Mouse (Mus musculus) embryonic facial prominence, embryonic 10.5 days (tissue): ENCODE results near the gene Muc1. TPM values are rescaled to one million over a fixed set of nuclear protein-coding genes. Genes with fewer than 3 reads are reported as not detected.

ENCODE experiments used
- DNase-seq: peaks from one replicate; pipeline ENCODE4 v3.0.0-alpha.2; 2017; ENCODE audit warnings: low spot score
- H3K27ac ChIP-seq: fragments of 300-500 bp; sonication (generic); replicated peaks from 2 replicates; pipeline ENCODE4 v1.5.1; 2016; ENCODE audit warnings: mild to moderate bottlenecking
- H3K27me3 ChIP-seq: fragments of 300-500 bp; sonication (generic); replicated peaks from 2 replicates; pipeline ENCODE4 v1.6.1; 2016; ENCODE audit warnings: low read depth, mild to moderate bottlenecking; ENCODE audit not compliant: poor library complexity, severe bottlenecking
- H3K36me3 ChIP-seq: fragments of 300-500 bp; sonication (generic); replicated peaks from 2 replicates; pipeline ENCODE4 v1.6.1; 2016; ENCODE audit warnings: mild to moderate bottlenecking, moderate library complexity
- H3K4me1 ChIP-seq: fragments of 300-500 bp; sonication (generic); 2 replicates; pipeline ENCODE4 v1.6.1; 2016
- H3K4me3 ChIP-seq: fragments of 300-500 bp; sonication (generic); 2 replicates; pipeline ENCODE4 v1.5.1; 2016; ENCODE audit warnings: mild to moderate bottlenecking, moderate library complexity
- H3K9me3 ChIP-seq: fragments of 300-500 bp; sonication (generic); 2 replicates; pipeline ENCODE4 v1.6.1; 2016; ENCODE audit warnings: mild to moderate bottlenecking
- WGBS: fragments of 180-500 bp; shearing (Covaris S2); methylation state at CpG from one replicate; pipeline ENCODE4 v1.1.7; 2016; 5-methylcytosine and 5-hydroxymethylcytosine counted together
- polyA plus RNA-seq: library from polyadenylated mRNA; unstranded; fragments of >200 nt; fragmentation: Nextera tagmentation; extraction: Ambion mirVana; gene quantifications from 2 replicates; pipeline ENCODE4 v1.2.1, GENCODE M21; 2016

Gene Muc1
- polyA plus RNA-seq, 1 experiment from 2014 or later, result 0.81 TPM

DNA sequence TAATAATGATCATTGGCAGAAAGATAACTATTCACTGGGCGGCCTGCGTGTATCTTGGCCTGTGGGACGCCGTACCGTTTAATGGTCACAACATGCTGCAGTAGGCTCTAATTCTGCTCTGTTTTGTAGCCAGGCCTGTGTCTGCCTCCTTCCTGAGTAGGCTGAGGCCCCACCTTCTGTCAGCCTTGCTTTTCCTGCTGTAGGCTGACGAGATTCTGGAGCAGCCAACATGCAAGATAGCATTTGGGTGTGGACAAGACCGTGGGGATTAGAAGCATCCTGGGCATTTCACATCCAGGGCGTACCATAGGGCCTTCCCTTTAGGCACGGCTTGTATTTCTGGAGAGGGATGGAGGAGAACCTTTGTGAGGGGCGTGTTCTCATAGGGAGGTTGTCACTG, 33.6 kb downstream of the Muc1 start:
- peaks cover 18% of the 10 kb centered on the region for H3K4me1 ChIP-seq
- 73% methylated on average over 10 of the region's 10 CpGs for WGBS
- no peaks in the 10 kb centered on the region for H3K36me3 ChIP-seq
- no peak overlapping the region; the same call in 1 of the 2 replicates for H3K27ac ChIP-seq
- peaks cover 17% of the 10 kb centered on the region; the same call in 1 of the 2 replicates for H3K27me3 ChIP-seq
- no peak for DNase-seq
- H3K9me3 ChIP-seq, result no peaks in the 10 kb centered on the region
- H3K4me3 ChIP-seq, result no peak overlapping the region

GRCm38 (mm10) chr3:89266439-89266893, 37.6 kb downstream of the Muc1 start:
- WGBS, result under 1% methylated on average over 20 of the region's 20 CpGs
- Histone ChIP-seq H3K9me3 (no peaks in the 10 kb centered on the region), H3K4me1 (peaks cover 54% of the 10 kb centered on the region), H3K27ac (peak overlapping the region; percentile 89), H3K27me3 (peaks cover 14% of the 10 kb centered on the region; the same call in 1 of the 2 replicates), H3K4me3 (peak overlapping the region; percentile 84), H3K36me3 (peaks cover 4% of the 10 kb centered on the region; the same call in 1 of the 2 replicates)
- peak; percentile 84 for DNase-seq

GRCm38 (mm10) chr3:89268916-89269315, 40.1 kb downstream of the Muc1 start:
- WGBS, result 44% methylated on average over 8 of the region's 8 CpGs

GRCm38 (mm10) chr3:89270051-89270755, 41.3 kb downstream of the Muc1 start, which contains the start of gene Slc50a1:
Gene Slc50a1 (minus strand): TSS chr3:89270570.
- Histone ChIP-seq H3K4me3 (peak within 1 kb of the TSS; percentile 65), H3K36me3 (peaks cover 20% of the 10 kb centered on the region), H3K9me3 (no peaks in the 10 kb centered on the region), H3K27ac (peak within 1 kb of the TSS; percentile 83), H3K27me3 (peaks cover 23% of the 10 kb centered on the region), H3K4me1 (peaks cover 53% of the 10 kb centered on the region)
- WGBS, result 6% methylated on average over 39 of the region's 39 CpGs
- DNase-seq, result peak; percentile 82

More at GRCm38 (mm10) chr3:89268916-89269315, 40.1 kb downstream of the Muc1 start:
- no peak for DNase-seq
- peaks cover 23% of the 10 kb centered on the region for H3K27me3 ChIP-seq
- peaks cover 53% of the 10 kb centered on the region for H3K4me1 ChIP-seq
- no peak overlapping the region for H3K27ac ChIP-seq
- no peaks in the 10 kb centered on the region for H3K9me3 ChIP-seq
- peak overlapping the region; percentile 65 for H3K4me3 ChIP-seq
- H3K36me3 ChIP-seq, result peaks cover 15% of the 10 kb centered on the region

- DNase-seq, result no peak
- Histone ChIP-seq H3K9me3 (no peaks in the 10 kb centered on the region), H3K36me3 (peaks cover 27% of the 10 kb centered on the region), H3K27ac (peak overlapping the region; percentile 83), H3K4me1 (peaks cover 55% of the 10 kb centered on the region), H3K27me3 (peaks cover 29% of the 10 kb centered on the region), H3K4me3 (peak overlapping the region; percentile 65)
- 75% methylated on average over 6 of the region's 6 CpGs for WGBS
These were observed 42.0 kb downstream of the Muc1 start for GRCm38 (mm10) chr3:89270891-89271290.

DNA sequence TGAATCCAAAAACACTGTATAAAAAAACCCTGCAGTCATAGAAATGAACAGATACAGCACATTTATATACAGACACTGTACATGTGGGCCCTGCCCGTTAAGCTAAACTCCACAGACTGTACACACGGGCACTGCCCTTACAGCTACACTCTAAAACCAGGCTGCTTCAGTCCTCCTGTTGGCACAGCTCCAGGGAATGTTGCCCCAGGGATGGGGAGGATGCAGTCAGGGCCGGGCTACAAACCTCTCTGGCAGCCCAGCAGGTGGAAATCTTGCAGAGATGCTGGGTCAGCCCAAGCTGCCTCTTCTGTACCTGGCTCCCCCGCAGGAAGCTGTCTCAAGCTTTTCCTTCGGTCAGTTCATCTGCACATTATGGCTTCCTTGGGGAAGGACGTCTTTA, 42.9 kb downstream of the Muc1 start:
- Histone ChIP-seq H3K4me3 (no peak overlapping the region), H3K27me3 (peaks cover 38% of the 10 kb centered on the region), H3K27ac (no peak overlapping the region), H3K4me1 (peaks cover 57% of the 10 kb centered on the region), H3K9me3 (no peaks in the 10 kb centered on the region), H3K36me3 (peaks cover 31% of the 10 kb centered on the region)
- 69% methylated on average over 6 of the region's 6 CpGs for WGBS
- DNase-seq, result no peak

- Histone ChIP-seq H3K27me3 (peaks cover 67% of the 10 kb centered on the region), H3K4me3 (0 out of 2 replicates have a peak overlapping the region, but pooled peaks have one; percentile 65), H3K36me3 (peaks cover 27% of the 10 kb centered on the region), H3K4me1 (peaks cover 60% of the 10 kb centered on the region), H3K27ac (peak overlapping the region; percentile 86; the same call in 1 of the 2 replicates), H3K9me3 (no peaks in the 10 kb centered on the region)
- 92% methylated on average over 13 of the region's 13 CpGs for WGBS
- DNase-seq, result no peak
These were observed 47.2 kb downstream of the Muc1 start for GRCm38 (mm10) chr3:89276061-89276460.

DNA sequence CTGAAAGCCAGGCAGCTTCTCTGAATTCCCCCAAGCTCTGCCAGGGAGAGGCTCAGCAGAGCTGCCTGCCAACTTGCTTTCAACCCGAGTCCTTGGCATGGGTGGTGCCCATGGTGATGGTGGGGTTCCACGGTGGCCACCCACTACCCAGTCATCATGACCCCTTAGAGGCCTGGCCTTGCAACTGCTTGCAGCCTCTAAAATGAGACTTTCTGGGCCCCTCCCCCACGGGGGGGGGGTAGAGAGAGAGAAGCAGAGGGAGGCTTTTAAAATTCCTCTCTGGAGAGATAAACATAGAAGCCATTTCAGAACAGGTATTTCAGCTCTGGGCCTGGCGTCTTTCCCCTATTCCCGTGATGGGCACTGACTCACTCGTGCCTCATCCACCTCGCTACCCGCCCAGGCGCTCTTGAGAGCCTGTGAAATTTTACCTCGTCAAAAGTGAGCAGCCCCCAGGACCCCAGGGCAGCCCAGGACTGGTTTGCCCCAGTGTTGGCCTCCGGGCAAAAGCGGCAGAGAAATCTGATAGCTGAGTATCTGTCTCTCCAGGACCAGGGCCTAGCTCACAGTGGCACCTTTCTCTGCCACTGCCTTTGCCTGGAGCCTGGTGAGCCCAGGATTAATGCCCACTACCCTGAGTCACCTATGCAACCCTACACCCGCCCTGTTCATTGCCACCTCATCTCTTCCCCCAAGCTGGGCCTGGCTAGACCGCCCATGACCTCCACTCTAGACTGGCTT, 48.6 kb downstream of the Muc1 start:
- Histone ChIP-seq H3K9me3 (no peaks in the 10 kb centered on the region), H3K4me1 (peaks cover 68% of the 10 kb centered on the region), H3K36me3 (peaks cover 18% of the 10 kb centered on the region), H3K4me3 (peak overlapping the region; percentile 65), H3K27me3 (peaks cover 68% of the 10 kb centered on the region), H3K27ac (peak overlapping the region; percentile 86)
- WGBS, result 34% methylated on average over 14 of the region's 14 CpGs
- DNase-seq, result peak; percentile 53

- 54% methylated on average over 7 of the region's 7 CpGs for WGBS
- H3K27me3 ChIP-seq, result peaks cover 66% of the 10 kb centered on the region
- H3K4me3 ChIP-seq, result peak overlapping the region; percentile 65
- peak overlapping the region; percentile 86 for H3K27ac ChIP-seq
- H3K36me3 ChIP-seq, result peaks cover 16% of the 10 kb centered on the region
- peaks cover 68% of the 10 kb centered on the region for H3K4me1 ChIP-seq
- no peak for DNase-seq
- no peaks in the 10 kb centered on the region for H3K9me3 ChIP-seq
These were observed 49.2 kb downstream of the Muc1 start for GRCm38 (mm10) chr3:89278107-89278506.

DNA sequence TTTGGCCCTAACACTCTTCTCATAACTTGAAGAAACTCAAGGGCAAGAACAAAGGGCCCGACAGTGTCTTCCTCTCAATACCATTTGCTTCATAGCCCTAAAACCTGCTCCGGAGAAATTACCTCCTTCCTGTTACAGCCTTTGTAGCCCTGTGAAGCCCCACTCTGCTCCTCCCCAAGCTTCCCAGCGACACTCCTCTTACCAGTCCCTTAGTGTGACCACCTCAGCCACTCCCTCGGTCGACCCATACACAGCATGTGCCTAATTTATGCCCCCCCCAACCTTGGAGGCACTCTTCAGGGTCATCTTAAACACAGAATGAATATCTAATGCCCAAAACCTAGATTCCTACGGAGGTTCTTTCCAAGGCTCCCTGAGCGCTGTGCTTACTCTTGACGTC, 49.8 kb downstream of the Muc1 start:
- Histone ChIP-seq H3K27me3 (peaks cover 67% of the 10 kb centered on the region), H3K36me3 (peaks cover 16% of the 10 kb centered on the region), H3K4me1 (peaks cover 68% of the 10 kb centered on the region), H3K4me3 (peak overlapping the region; percentile 65), H3K9me3 (no peaks in the 10 kb centered on the region), H3K27ac (peak overlapping the region; percentile 86)
- no peak for DNase-seq
- WGBS, result 16% methylated on average over 8 of the region's 8 CpGs

DNA sequence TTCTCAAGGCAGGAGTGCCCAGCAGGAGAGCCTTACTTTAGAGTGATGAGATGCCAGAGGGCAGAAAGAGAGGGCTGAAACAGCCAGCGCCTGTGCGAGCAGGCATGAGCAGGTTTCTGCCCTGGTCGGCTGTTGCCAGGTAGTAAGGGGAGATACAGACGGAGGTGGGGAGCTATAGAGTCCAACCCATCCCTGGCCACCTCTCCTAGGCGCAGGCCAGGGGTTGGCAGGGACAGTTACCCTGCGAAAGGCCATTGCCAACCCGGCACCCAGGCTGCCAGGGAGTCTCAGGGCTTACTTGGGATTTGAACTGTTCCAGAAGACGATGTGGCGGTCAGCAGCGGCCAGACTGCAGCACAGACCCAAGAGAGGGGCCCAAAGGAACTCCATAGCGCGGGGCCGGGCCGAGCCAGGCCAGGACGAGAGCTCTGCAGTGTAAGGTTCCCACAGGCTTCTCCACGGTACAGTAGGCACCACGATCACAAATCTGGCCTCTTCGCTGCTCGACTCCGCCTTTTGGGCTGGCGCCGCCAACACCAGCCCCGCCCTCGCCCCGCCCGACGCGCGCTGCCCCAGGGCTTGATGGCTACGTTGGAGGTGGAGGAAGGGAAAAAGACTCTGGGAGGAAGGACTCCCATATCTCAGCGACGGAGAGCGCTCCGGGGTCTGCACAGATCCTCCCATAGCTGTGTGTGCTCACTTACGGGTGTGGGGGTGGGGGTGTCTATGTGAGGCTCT, 50.5 kb downstream of the Muc1 start:
- peak overlapping the region; percentile 65 for H3K4me3 ChIP-seq
- H3K27me3 ChIP-seq, result peaks cover 73% of the 10 kb centered on the region
- H3K36me3 ChIP-seq, result peaks cover 16% of the 10 kb centered on the region
- peak overlapping the region; percentile 86 for H3K27ac ChIP-seq
- peaks cover 68% of the 10 kb centered on the region for H3K4me1 ChIP-seq
- DNase-seq, result peak; percentile 89
- 2% methylated on average over 35 of the region's 35 CpGs for WGBS
- no peaks in the 10 kb centered on the region for H3K9me3 ChIP-seq

DNA sequence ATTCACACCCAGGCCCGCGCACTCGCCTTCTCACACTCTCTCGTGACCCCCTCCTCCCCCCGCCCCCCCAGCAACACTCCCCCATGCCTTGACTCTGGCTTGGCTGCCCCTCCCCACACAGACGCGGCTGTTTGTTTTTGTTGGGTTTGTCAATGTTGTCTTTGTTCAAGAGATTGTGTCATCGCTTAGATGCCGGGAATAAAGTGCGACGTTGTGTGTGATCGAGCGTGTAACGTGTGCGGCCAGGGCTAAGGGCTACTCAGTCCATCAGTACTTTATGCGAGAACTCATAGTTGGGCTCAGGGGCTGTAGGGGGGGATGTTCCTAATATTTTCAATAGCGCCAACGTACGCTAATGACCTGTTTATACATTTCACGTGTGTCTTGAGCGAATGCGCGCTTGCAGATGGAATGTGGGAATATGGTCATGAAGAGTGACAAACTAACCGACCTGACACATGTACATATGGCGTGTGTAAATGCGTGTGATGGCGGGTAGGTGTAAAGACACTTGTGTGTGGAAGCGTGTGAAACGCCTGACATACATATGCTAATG, 51.3 kb downstream of the Muc1 start:
- peaks cover 80% of the 10 kb centered on the region for H3K27me3 ChIP-seq
- peaks cover 11% of the 10 kb centered on the region for H3K36me3 ChIP-seq
- no peaks in the 10 kb centered on the region for H3K9me3 ChIP-seq
- H3K4me1 ChIP-seq, result peaks cover 71% of the 10 kb centered on the region
- peak overlapping the region; percentile 86; the same call in 1 of the 2 replicates for H3K27ac ChIP-seq
- peak overlapping the region; percentile 65 for H3K4me3 ChIP-seq
- WGBS, result under 1% methylated on average over 29 of the region's 29 CpGs
- no peak for DNase-seq
